Comparison of ENCODE assay signal across 23 mouse cellular contexts in genomic region chr4:75334496-75334895, GRCm38 (mm10). TPM values are rescaled to one million over a fixed set of nuclear protein-coding genes. Genes with fewer than 3 reads are reported as not detected.
DNase-seq lines count a peak whose midpoint lies in the region; ATAC-seq and TF ChIP-seq lines count a peak whose summit lies in the region.
"Had no signal": no experiment of that assay in that cellular context is flagged by ENCODE, and none has a peak within 500 bp of the region (broad histone marks: within the 10 kb centered on the region; RNA-seq: fewer than 3 reads in every experiment).

No protein-coding gene starts in this region.

- no peaks in the 10 kb centered on the region for H3K36me3 ChIP-seq in midbrain, postnatal 0 days (ENCODE audit: insufficient read depth, low read length)
- no peaks in the 10 kb centered on the region for H3K36me3 ChIP-seq in midbrain, embryonic 16.5 days (ENCODE audit: control insufficient read depth, insufficient read depth, low read length)
- H3K36me3 ChIP-seq: heart, embryonic 13.5 days; limb, embryonic 15.5 days; liver, embryonic 13.5 days had no signal

- 90% methylated on average over 2 of the region's 2 CpGs for WGBS in midbrain, postnatal 0 days
- 97% methylated on average over 2 of the region's 2 CpGs for WGBS in midbrain, embryonic 16.5 days

- no peaks in the 10 kb centered on the region for H3K4me1 ChIP-seq in midbrain, postnatal 0 days (ENCODE audit: insufficient read depth, low read length)
- H3K4me1 ChIP-seq in midbrain, embryonic 16.5 days (ENCODE audit: control insufficient read depth, insufficient read depth, low read length), result no peaks in the 10 kb centered on the region
- H3K4me1 ChIP-seq: forebrain, embryonic 13.5 days; heart, embryonic 13.5 days; liver, embryonic 13.5 days had no signal

- no peak overlapping the region for H3K27ac ChIP-seq in left cerebral cortex, adult 2 months
- H3K27ac ChIP-seq in midbrain, postnatal 0 days (ENCODE audit: low read depth, low read length), result no peak overlapping the region
- no peak overlapping the region for H3K27ac ChIP-seq in midbrain, embryonic 16.5 days (ENCODE audit: low read length)
- H3K27ac ChIP-seq: forebrain, embryonic 13.5 days; heart, embryonic 13.5 days; hindbrain, embryonic 14.5 days; limb, embryonic 15.5 days; liver, embryonic 13.5 days had no signal

- ATAC-seq in midbrain, postnatal 0 days (ENCODE audit: low FRiP score), result no peak
- ATAC-seq in midbrain, embryonic 16.5 days, result no peak
- ATAC-seq: activated CD4-positive, CD25-positive, alpha-beta regulatory T cell, adult 4 months; CD4-positive, CD25-positive, alpha-beta regulatory T cell, adult 4 months; forebrain, embryonic 13.5 days; intestine, postnatal 0 days had no signal

- intact Hi-C loops in left cerebral cortex, postnatal 25 days (cut with DNase I), result no loop called here
- intact Hi-C loops in left cerebral cortex, adult 2 months (cut with DNase I), result no loop called here

- no peak for TF ChIP-seq CTCF in left cerebral cortex, adult 2 months (IDR thresholded peaks at IDR 0.05)
- TF ChIP-seq CTCF in midbrain, postnatal 0 days (IDR thresholded peaks at IDR 0.05), result no peak

- no peaks in the 10 kb centered on the region for H3K27me3 ChIP-seq in midbrain, postnatal 0 days (ENCODE audit: insufficient read depth, low read length)
- no peaks in the 10 kb centered on the region for H3K27me3 ChIP-seq in midbrain, embryonic 16.5 days (ENCODE audit: control insufficient read depth, insufficient read depth, low read depth, low read length)
- H3K27me3 ChIP-seq: forebrain, embryonic 13.5 days; heart, embryonic 13.5 days; limb, embryonic 15.5 days; liver, embryonic 13.5 days had no signal

- no peak overlapping the region for H3K4me3 ChIP-seq in left cerebral cortex, adult 2 months
- no peak overlapping the region for H3K4me3 ChIP-seq in midbrain, postnatal 0 days (ENCODE audit: low read depth, low read length)
- no peak overlapping the region for H3K4me3 ChIP-seq in midbrain, embryonic 16.5 days (ENCODE audit: low read depth, low read length)
- H3K4me3 ChIP-seq: forebrain, embryonic 13.5 days; heart, embryonic 13.5 days; limb, embryonic 15.5 days; liver, embryonic 13.5 days had no signal

- no peak overlapping the region for H3K4me2 ChIP-seq in midbrain, postnatal 0 days (ENCODE audit: low read depth, low read length, poor library complexity, severe bottlenecking)
- no peak overlapping the region for H3K4me2 ChIP-seq in midbrain, embryonic 16.5 days (ENCODE audit: low read length)
- H3K4me2 ChIP-seq: forebrain, embryonic 13.5 days; heart, embryonic 13.5 days; hindbrain, embryonic 14.5 days; limb, embryonic 15.5 days; liver, embryonic 13.5 days had no signal

- no peaks in the 10 kb centered on the region for H3K9me3 ChIP-seq in midbrain, postnatal 0 days (ENCODE audit: low read length)
- H3K9me3 ChIP-seq in midbrain, embryonic 16.5 days (replicated peaks; ENCODE audit: control insufficient read depth, low read length, poor library complexity, severe bottlenecking), result no peaks in the 10 kb centered on the region
- H3K9me3 ChIP-seq: forebrain, embryonic 13.5 days; limb, embryonic 15.5 days; liver, embryonic 13.5 days had no signal

- no peak overlapping the region for H3K9ac ChIP-seq in midbrain, postnatal 0 days (replicated peaks; ENCODE audit: low read length, poor library complexity, severe bottlenecking)
- H3K9ac ChIP-seq in midbrain, embryonic 16.5 days (ENCODE audit: low read depth, low read length), result no peak overlapping the region
- H3K9ac ChIP-seq: forebrain, embryonic 13.5 days; heart, embryonic 13.5 days; hindbrain, embryonic 14.5 days; limb, embryonic 15.5 days; liver, embryonic 13.5 days had no signal

- DNase-seq in left cerebral cortex, postnatal 25 days (ENCODE audit: low spot score in 2 of 2), result peak; percentile 1 to 50
- no peak for DNase-seq in left cerebral cortex, adult 2 months (ENCODE audit: extremely low spot score in 1 of 2, low spot score in 2 of 2)
- DNase-seq in brain, adult 2 months (ENCODE audit: low read depth, low spot score), result peak; percentile 93
- DNase-seq in cerebellum, adult 11 months, result peak; percentile 34
- peak; percentile 92 for DNase-seq in cerebellum, adult 9-10 months
- DNase-seq in right cerebral cortex, postnatal 14 days, result no peak
- DNase-seq in midbrain, postnatal 0 days (ENCODE audit: low spot score), result no peak
- DNase-seq: adrenal gland, adult 2 months; heart, postnatal 10 days; kidney, adult 9 months; kidney, postnatal 14 days; liver, embryonic 13.5 days; lung, adult 18-20 months; lung, postnatal 14 days; midbrain, embryonic 14.5 days had no signal

RNA-seq across cellular contexts. Expression of gene Dmac1, which starts 56.4 kb away (rescaled TPM):
- 10 to 100 TPM; 49.8 to 56.4 TPM for total RNA-seq in left cerebral cortex, postnatal 25 days (2021)
- 10 to 100 TPM; 49.7 to 51.6 TPM for total RNA-seq in left cerebral cortex, adult 2 months (2021)
- total RNA-seq in midbrain, postnatal 0 days (2014; rRNA removed), result 54.4 and 56.4 TPM in 2 replicates
- polyA plus RNA-seq in midbrain, postnatal 0 days (2015; fragmentation: Nextera tagmentation; extraction: Ambion mirVana), result 81.7 and 86.1 TPM in 2 replicates
- polyA plus RNA-seq in midbrain, embryonic 16.5 days (2015; fragmentation: Nextera tagmentation; extraction: Ambion mirVana), result 85.7 and 86.8 TPM in 2 replicates

Comparison
In these comparisons a context has a peak if more than half of its experiments do, and no peak if none do; other contexts are left out.
1. DNase-seq: peak in left cerebral cortex, postnatal 25 days (2 of 2), brain, adult 2 months (single experiment), cerebellum, adult 11 months (single experiment) and cerebellum, adult 9-10 months (single experiment); none in left cerebral cortex, adult 2 months (0 of 2), right cerebral cortex, postnatal 14 days (single experiment) and midbrain, postnatal 0 days (single experiment).